Mouse (Mus musculus): ENCODE measurements around the gene Jarid2.

DNA sequence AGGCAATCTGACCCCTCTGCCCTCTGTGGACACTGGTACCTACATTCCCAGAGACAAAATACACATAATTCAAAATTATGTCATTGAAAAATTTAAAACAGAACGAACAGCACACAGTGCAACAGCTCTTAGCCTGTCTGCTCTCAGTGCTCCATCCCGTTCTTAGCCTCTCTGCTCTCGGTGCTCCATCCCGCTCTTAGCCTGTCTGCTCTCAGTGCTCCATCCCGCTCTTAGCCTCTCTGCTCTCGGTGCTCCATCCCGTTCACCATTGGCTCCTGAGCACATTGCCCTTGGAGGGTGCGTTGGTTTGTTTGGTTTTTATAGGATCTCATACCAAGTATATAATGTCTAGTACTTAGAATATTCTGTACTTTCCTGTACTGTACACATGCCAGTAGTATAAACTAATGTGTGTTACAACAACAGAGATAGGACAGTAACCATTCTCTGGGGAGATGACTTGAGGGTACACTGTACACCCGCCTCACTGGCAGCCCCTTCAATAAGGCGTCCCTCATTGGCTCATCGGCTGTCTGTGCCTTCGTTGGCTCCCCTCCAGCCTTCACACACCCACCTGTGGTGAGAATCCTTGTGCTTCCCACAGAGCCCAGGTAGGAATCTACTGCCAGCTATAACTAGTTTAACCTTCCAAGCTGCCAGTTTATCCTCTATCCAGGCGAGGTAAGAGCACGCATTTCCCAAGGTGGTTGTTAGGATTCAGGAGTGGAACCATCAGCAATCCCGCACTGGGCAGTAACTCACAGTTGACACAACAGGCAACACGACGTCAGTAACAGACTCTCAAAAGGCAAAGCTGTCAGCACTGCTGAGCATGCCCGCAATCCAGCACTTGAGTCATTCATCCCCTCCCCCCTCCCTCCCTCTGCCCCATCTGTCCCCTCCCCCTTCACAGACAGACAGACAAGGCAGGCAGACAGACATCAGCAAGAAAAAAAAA, 203.3 kb downstream of the Jarid2 start:
- TF ChIP-seq CTCF (IDR thresholded peaks at IDR 0.05) (no peak), POLR2A (IDR thresholded peaks at IDR 0.05; ENCODE audit: insufficient read depth, low read depth, low read length) (no peak), EP300 (IDR thresholded peaks at IDR 0.05; ENCODE audit: insufficient read depth, low read depth, low read length) (no peak)

Data from heart, adult 2 months (tissue).